Mouse (Mus musculus): ENCODE measurements around the gene Ppip5k2. TPM values are rescaled to one million over a fixed set of nuclear protein-coding genes. Genes with fewer than 3 reads are reported as not detected.

Gene Ppip5k2
- polyA plus RNA-seq, 1 experiment = 8.2 TPM

DNA sequence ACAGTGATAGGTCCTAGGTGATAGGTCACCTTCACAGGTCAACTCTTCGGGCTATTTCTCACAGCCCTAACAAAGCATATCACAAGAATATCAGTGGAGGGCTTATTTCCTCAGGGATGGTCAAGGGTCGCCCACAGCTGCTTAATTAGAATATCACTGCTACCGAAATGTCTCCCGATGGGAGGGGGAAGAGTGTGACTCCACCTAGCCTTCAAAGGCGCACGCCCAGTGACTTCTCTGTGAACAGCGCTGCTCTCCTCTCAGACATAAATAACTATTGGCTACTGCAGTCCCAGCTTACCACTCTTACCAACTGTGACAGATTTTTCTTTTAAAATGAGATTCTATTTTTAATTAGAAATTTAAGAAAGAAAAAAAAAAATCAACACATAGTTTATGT is 9.6 kb downstream of the Ppip5k2 start:
- DNase-seq = no peak

DNA sequence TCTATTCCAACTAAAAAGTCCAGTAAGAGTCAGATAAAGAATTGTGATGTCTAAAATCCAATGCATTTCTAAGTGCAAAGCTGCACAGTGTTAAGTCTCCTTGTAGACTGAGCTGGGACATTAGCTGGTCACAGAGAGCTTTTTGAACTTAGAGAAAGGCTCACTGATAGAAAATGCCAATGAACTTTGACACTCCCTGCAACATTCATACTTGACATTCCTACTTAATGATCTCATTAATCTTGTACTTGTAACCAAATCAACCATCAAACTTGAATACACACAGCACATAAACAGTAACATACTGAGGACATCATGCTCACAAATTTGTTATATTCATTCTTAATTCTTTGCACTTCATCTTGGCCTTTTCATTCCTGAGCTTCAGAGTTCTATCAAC is 10.4 kb downstream of the Ppip5k2 start:
- Histone ChIP-seq H3K27me3 (ENCODE audit: control insufficient read depth, insufficient read depth, low read length) (no peaks in the 10 kb centered on the region), H3K4me3 (ENCODE audit: control insufficient read depth, insufficient read depth, low read length) (no peak overlapping the region), H3K36me3 (ENCODE audit: control insufficient read depth, insufficient read depth, low read length) (peaks cover 14% of the 10 kb centered on the region), H3K4me1 (replicated peaks; ENCODE audit: control insufficient read depth, insufficient read depth, low read length) (no peaks in the 10 kb centered on the region), H3K27ac (ENCODE audit: control insufficient read depth, insufficient read depth, low read length) (no peak overlapping the region)
- no peak for DNase-seq
- no peak for TF ChIP-seq CTCF (IDR thresholded peaks at IDR 0.05; ENCODE audit: borderline replicate concordance, control insufficient read depth, extremely low read depth, insufficient read depth, low read length, poor library complexity)
- no peak for TF ChIP-seq POLR2A (IDR thresholded peaks at IDR 0.05; ENCODE audit: control insufficient read depth, extremely low read depth, insufficient read depth, low read length, poor library complexity)

More for the DNA sequence above, 9.6 kb downstream of the Ppip5k2 start:
- H3K27me3 ChIP-seq (ENCODE audit: control insufficient read depth, insufficient read depth, low read length) = no peaks in the 10 kb centered on the region
- no peak for TF ChIP-seq CTCF (IDR thresholded peaks at IDR 0.05; ENCODE audit: borderline replicate concordance, control insufficient read depth, extremely low read depth, insufficient read depth, low read length, poor library complexity)
- TF ChIP-seq POLR2A (IDR thresholded peaks at IDR 0.05; ENCODE audit: control insufficient read depth, extremely low read depth, insufficient read depth, low read length, poor library complexity) = no peak
- 96% methylated on average over 7 of the region's 7 CpGs for WGBS
- peaks cover 6% of the 10 kb centered on the region for H3K36me3 ChIP-seq (ENCODE audit: control insufficient read depth, insufficient read depth, low read length)
- H3K27ac ChIP-seq (ENCODE audit: control insufficient read depth, insufficient read depth, low read length) = no peak overlapping the region
- H3K4me1 ChIP-seq (replicated peaks; ENCODE audit: control insufficient read depth, insufficient read depth, low read length) = no peaks in the 10 kb centered on the region
- H3K4me3 ChIP-seq (ENCODE audit: control insufficient read depth, insufficient read depth, low read length) = no peak overlapping the region

DNA sequence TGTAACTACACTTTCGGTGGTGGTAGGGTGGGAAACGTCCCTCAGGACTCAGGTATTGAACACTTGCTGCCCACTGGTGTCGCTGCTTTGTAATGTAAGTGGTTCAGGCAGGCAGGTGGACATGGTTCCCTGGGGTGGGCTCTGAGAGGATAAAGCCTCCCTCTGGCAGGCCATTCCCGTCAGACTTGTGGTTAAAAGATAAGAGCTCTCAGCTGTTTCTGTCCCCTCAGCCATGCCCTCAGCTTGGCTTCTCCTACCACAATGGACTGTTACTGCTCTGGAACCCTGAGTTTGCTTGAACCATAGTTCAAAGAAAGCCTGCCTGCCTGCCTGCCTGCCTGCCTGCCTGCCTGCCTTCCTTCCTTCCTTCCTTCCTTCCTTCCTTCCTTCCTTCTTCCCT is 15.8 kb downstream of the Ppip5k2 start:
- TF ChIP-seq POLR2A (IDR thresholded peaks at IDR 0.05; ENCODE audit: control insufficient read depth, extremely low read depth, insufficient read depth, low read length, poor library complexity) (no peak), CTCF (IDR thresholded peaks at IDR 0.05; ENCODE audit: borderline replicate concordance, control insufficient read depth, extremely low read depth, insufficient read depth, low read length, poor library complexity) (no peak)
- 94% methylated on average over 4 of the region's 4 CpGs for WGBS
- Histone ChIP-seq H3K4me1 (replicated peaks; ENCODE audit: control insufficient read depth, insufficient read depth, low read length) (no peaks in the 10 kb centered on the region), H3K27ac (ENCODE audit: control insufficient read depth, insufficient read depth, low read length) (no peak overlapping the region), H3K27me3 (ENCODE audit: control insufficient read depth, insufficient read depth, low read length) (no peaks in the 10 kb centered on the region), H3K4me3 (ENCODE audit: control insufficient read depth, insufficient read depth, low read length) (no peak overlapping the region), H3K36me3 (ENCODE audit: control insufficient read depth, insufficient read depth, low read length) (peaks cover 44% of the 10 kb centered on the region)
- DNase-seq = no peak

DNA sequence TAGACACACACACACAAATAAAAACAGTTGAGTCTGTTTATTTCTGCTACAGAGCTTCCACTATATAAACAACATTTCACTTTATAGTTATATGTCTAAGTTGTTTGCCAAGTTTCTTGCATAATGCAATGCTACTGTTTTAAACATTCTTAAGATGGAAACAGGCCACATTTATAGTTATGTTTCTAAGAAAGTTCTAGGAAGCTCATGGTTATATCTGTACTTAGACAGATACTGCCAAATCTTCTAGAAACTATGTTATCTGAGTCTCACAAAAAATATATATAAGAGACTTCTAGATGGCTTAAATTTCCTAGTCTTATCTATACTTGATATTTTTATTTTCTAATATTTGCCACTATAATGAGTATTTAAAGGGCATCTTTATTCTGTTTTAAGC is 17.0 kb downstream of the Ppip5k2 start:
- peaks cover 46% of the 10 kb centered on the region for H3K36me3 ChIP-seq (ENCODE audit: control insufficient read depth, insufficient read depth, low read length)
- H3K4me3 ChIP-seq (ENCODE audit: control insufficient read depth, insufficient read depth, low read length) = no peak overlapping the region
- TF ChIP-seq CTCF (IDR thresholded peaks at IDR 0.05; ENCODE audit: borderline replicate concordance, control insufficient read depth, extremely low read depth, insufficient read depth, low read length, poor library complexity) (no peak), POLR2A (IDR thresholded peaks at IDR 0.05; ENCODE audit: control insufficient read depth, extremely low read depth, insufficient read depth, low read length, poor library complexity) (no peak)
- DNase-seq = no peak
- H3K4me1 ChIP-seq (replicated peaks; ENCODE audit: control insufficient read depth, insufficient read depth, low read length) = no peaks in the 10 kb centered on the region
- no peaks in the 10 kb centered on the region for H3K27me3 ChIP-seq (ENCODE audit: control insufficient read depth, insufficient read depth, low read length)
- H3K27ac ChIP-seq (ENCODE audit: control insufficient read depth, insufficient read depth, low read length) = no peak overlapping the region

DNA sequence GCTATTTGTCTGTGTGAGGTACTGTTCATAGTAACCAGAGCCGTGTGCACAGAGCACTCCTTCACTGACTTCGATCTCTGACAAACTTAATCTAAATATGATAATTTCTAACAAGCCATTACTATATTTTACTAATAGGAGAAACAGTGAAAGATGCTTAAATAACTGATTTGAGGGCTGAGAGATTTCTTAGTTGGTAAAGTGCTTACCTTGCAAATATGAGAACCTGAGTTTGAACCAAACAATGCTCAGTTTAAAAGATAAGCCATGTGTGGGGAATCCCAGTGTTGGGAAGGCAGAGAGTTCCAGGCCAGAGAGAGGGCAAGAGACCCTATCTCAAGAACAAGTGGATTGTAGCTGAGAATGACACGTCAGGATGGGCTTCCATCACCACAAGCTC is 22.0 kb downstream of the Ppip5k2 start:
- no peaks in the 10 kb centered on the region for H3K27me3 ChIP-seq (ENCODE audit: control insufficient read depth, insufficient read depth, low read length)
- no peak overlapping the region for H3K27ac ChIP-seq (ENCODE audit: control insufficient read depth, insufficient read depth, low read length)
- H3K36me3 ChIP-seq (ENCODE audit: control insufficient read depth, insufficient read depth, low read length) = peaks cover 47% of the 10 kb centered on the region
- 99% methylated on average over 3 of the region's 3 CpGs for WGBS
- TF ChIP-seq CTCF (IDR thresholded peaks at IDR 0.05; ENCODE audit: borderline replicate concordance, control insufficient read depth, extremely low read depth, insufficient read depth, low read length, poor library complexity) = no peak
- TF ChIP-seq POLR2A (IDR thresholded peaks at IDR 0.05; ENCODE audit: control insufficient read depth, extremely low read depth, insufficient read depth, low read length, poor library complexity) = no peak
- DNase-seq = no peak
- no peak overlapping the region for H3K4me3 ChIP-seq (ENCODE audit: control insufficient read depth, insufficient read depth, low read length)
- H3K4me1 ChIP-seq (replicated peaks; ENCODE audit: control insufficient read depth, insufficient read depth, low read length) = no peaks in the 10 kb centered on the region

DNA sequence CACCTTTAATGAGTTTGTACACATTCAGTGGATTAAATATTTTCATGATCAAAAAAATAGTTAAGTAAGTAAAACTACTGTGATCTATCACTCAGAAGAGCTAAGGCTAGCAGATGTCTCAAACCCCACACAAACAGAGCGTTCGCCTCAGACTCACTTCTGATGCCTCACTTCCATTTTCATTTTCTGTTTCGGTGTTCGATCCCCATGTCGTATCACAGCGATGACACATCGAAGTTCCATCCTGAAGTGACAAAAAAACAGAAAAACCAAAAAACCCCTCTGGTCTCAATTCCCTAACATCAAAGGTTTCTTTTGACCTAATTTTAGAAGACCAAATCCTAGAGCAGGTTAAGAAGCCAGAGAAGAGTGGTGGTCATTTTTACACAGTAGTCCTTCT is 23.9 kb downstream of the Ppip5k2 start:
- Histone ChIP-seq H3K4me1 (replicated peaks; ENCODE audit: control insufficient read depth, insufficient read depth, low read length) (no peaks in the 10 kb centered on the region), H3K27me3 (ENCODE audit: control insufficient read depth, insufficient read depth, low read length) (no peaks in the 10 kb centered on the region), H3K27ac (ENCODE audit: control insufficient read depth, insufficient read depth, low read length) (no peak overlapping the region), H3K36me3 (ENCODE audit: control insufficient read depth, insufficient read depth, low read length) (peaks cover 42% of the 10 kb centered on the region), H3K4me3 (ENCODE audit: control insufficient read depth, insufficient read depth, low read length) (no peak overlapping the region)
- WGBS = 98% methylated on average over 7 of the region's 7 CpGs
- DNase-seq = no peak
- TF ChIP-seq POLR2A (IDR thresholded peaks at IDR 0.05; ENCODE audit: control insufficient read depth, extremely low read depth, insufficient read depth, low read length, poor library complexity) = no peak
- TF ChIP-seq CTCF (IDR thresholded peaks at IDR 0.05; ENCODE audit: borderline replicate concordance, control insufficient read depth, extremely low read depth, insufficient read depth, low read length, poor library complexity) = no peak

DNA sequence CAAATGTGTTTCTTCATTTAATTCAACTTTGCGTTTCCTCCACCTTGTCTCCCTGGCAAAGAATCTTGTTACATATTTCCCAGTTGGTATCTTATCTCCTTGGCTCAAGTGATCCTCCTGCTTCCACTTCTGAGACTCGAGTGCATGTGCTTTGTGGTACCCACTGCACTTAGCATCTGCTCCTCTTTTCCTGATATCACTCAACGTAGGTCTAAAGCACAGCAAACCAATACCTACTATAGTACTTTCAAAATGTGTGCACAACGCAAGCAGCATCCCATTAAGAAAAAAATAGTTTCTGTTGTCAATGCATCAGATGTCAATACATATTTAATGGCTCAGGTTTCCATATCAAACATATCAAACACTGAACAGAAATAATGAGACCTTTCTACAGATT is 24.5 kb downstream of the Ppip5k2 start:
- no peaks in the 10 kb centered on the region for H3K27me3 ChIP-seq (ENCODE audit: control insufficient read depth, insufficient read depth, low read length)
- WGBS = 99% methylated on average over 4 of the region's 4 CpGs
- H3K36me3 ChIP-seq (ENCODE audit: control insufficient read depth, insufficient read depth, low read length) = peaks cover 42% of the 10 kb centered on the region
- no peak for DNase-seq
- no peak overlapping the region for H3K4me3 ChIP-seq (ENCODE audit: control insufficient read depth, insufficient read depth, low read length)
- no peak overlapping the region for H3K27ac ChIP-seq (ENCODE audit: control insufficient read depth, insufficient read depth, low read length)
- TF ChIP-seq POLR2A (IDR thresholded peaks at IDR 0.05; ENCODE audit: control insufficient read depth, extremely low read depth, insufficient read depth, low read length, poor library complexity) = no peak
- no peak for TF ChIP-seq CTCF (IDR thresholded peaks at IDR 0.05; ENCODE audit: borderline replicate concordance, control insufficient read depth, extremely low read depth, insufficient read depth, low read length, poor library complexity)
- no peaks in the 10 kb centered on the region for H3K4me1 ChIP-seq (replicated peaks; ENCODE audit: control insufficient read depth, insufficient read depth, low read length)
